Mouse (Mus musculus) hindbrain, embryonic 16.5 days (tissue): Measurements from ENCODE around the gene Amigo3. TPM values are rescaled to one million over a fixed set of nuclear protein-coding genes. Genes with fewer than 3 reads are reported as not detected.

Source experiments
- ATAC-seq: fragments of 200-750 bp; cut with Nextera tagmentation; 2 replicates; pipeline ENCODE4 v1.8.0; 2017; ENCODE audit warnings: moderate TSS enrichment, moderate library complexity
- H3K27ac ChIP-seq: fragments of 300-500 bp; sonication (generic); 2 replicates; pipeline ENCODE4 v1.5.1; 2014; ENCODE audit warnings: low read depth, mild to moderate bottlenecking, control low read depth, low read length, moderate library complexity
- H3K27me3 ChIP-seq: fragments of 300-500 bp; sonication (generic); replicated peaks from 2 replicates; pipeline ENCODE4 v1.6.1; 2014; ENCODE audit warnings: low read length; ENCODE audit not compliant: control insufficient read depth, insufficient read depth
- H3K36me3 ChIP-seq: fragments of 300-500 bp; sonication (generic); 2 replicates; pipeline ENCODE4 v1.6.1; 2014; ENCODE audit warnings: mild to moderate bottlenecking, low read length, moderate library complexity, mixed read lengths; ENCODE audit not compliant: control insufficient read depth, insufficient read depth
- H3K4me1 ChIP-seq: fragments of 300-500 bp; sonication (generic); 2 replicates; pipeline ENCODE4 v1.6.1; 2014; ENCODE audit warnings: low read depth, low read length; ENCODE audit not compliant: control insufficient read depth, insufficient read depth
- H3K4me2 ChIP-seq: fragments of 300-500 bp; sonication (generic); 2 replicates; pipeline ENCODE4 v1.6.1; 2014; ENCODE audit warnings: mild to moderate bottlenecking, low read length, control low read depth, moderate library complexity
- H3K4me3 ChIP-seq: fragments of 300-500 bp; sonication (generic); 2 replicates; pipeline ENCODE4 v1.5.1; 2014; ENCODE audit warnings: mild to moderate bottlenecking, low read length, control low read depth, moderate library complexity
- H3K9ac ChIP-seq: fragments of 300-500 bp; sonication (generic); 2 replicates; pipeline ENCODE4 v1.6.1; 2014; ENCODE audit warnings: low read depth, mild to moderate bottlenecking, control low read depth, low read length, moderate library complexity
- H3K9me3 ChIP-seq: fragments of 300-500 bp; sonication (generic); 2 replicates; pipeline ENCODE4 v1.6.1; 2014; ENCODE audit warnings: mild to moderate bottlenecking, low read length, moderate library complexity; ENCODE audit not compliant: control insufficient read depth
- WGBS: fragments of 180-500 bp; shearing (Covaris S2); extraction: QIAGEN DNeasy Blood & Tissue Kit; methylation state at CpG from one replicate; pipeline ENCODE4 v1.1.7; 2014; 5-methylcytosine and 5-hydroxymethylcytosine counted together
- polyA plus RNA-seq: library from polyadenylated mRNA; unstranded; fragments of >200 nt; fragmentation: Nextera tagmentation; extraction: Ambion mirVana; gene quantifications from 2 replicates; pipeline ENCODE4 v1.2.1, GENCODE M21; 2015

Gene Amigo3
- polyA plus RNA-seq, 1 experiment from 2014 or later: 2.1 TPM

GRCm38 (mm10) chr9:108090611-108091120 lies 37.7 kb downstream of the Amigo3 start:
- ATAC-seq: no peak
- Histone ChIP-seq H3K9me3 (no peaks in the 10 kb centered on the region), H3K9ac (no peak overlapping the region), H3K27me3 (no peaks in the 10 kb centered on the region), H3K36me3 (peaks cover 37% of the 10 kb centered on the region), H3K4me1 (peaks cover 14% of the 10 kb centered on the region), H3K27ac (no peak overlapping the region), H3K4me3 (no peak overlapping the region), H3K4me2 (no peak overlapping the region)
- 97% methylated on average over 7 of the region's 7 CpGs for WGBS

DNA sequence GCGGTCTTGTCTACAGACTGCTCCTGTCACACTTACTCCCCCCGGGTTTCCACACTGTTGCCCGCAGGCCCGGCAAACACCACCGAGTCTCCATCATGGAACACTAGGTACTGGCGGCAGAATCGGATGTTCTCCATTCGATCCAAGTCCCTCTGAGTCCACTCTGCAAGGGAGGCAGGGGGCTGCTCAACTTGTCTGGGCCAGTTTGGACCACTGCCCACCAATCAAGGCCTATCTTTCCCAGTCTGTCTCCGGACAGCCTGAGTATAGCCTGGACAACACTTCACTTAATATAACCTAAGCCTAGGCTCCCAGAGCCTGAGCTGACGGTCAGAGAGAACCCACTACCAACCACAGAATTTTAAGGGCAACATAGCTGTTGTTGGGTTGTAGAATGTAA lies 40.6 kb downstream of the Amigo3 start:
- WGBS: 71% methylated on average over 10 of the region's 10 CpGs
- Histone ChIP-seq H3K4me2 (peak overlapping the region; percentile 82), H3K27ac (peak overlapping the region; percentile 78; the same call in 1 of the 2 replicates), H3K9ac (peak overlapping the region; percentile 82), H3K4me1 (peaks cover 18% of the 10 kb centered on the region), H3K9me3 (no peaks in the 10 kb centered on the region), H3K36me3 (peaks cover 30% of the 10 kb centered on the region), H3K27me3 (no peaks in the 10 kb centered on the region), H3K4me3 (peak overlapping the region; percentile 73)
- ATAC-seq: no peak; the same call in 1 of the 2 replicates

- 1% methylated on average over 52 of the region's 52 CpGs for WGBS
- Histone ChIP-seq H3K4me3 (peak within 1 kb of the TSS; percentile 73), H3K27ac (peak within 1 kb of the TSS; percentile 78), H3K36me3 (peaks cover 28% of the 10 kb centered on the region), H3K4me1 (peaks cover 18% of the 10 kb centered on the region), H3K27me3 (no peaks in the 10 kb centered on the region), H3K9ac (peak within 1 kb of the TSS; percentile 82), H3K4me2 (peak within 1 kb of the TSS; percentile 82), H3K9me3 (no peaks in the 10 kb centered on the region)
- peak; percentile 93 for ATAC-seq
Observed at GRCm38 (mm10) chr9:108094184-108094941, 41.4 kb downstream of the Amigo3 start, which contains the start of gene Apeh. TSS of gene Apeh (minus strand) at chr9:108094606.

GRCm38 (mm10) chr9:108094998-108095411 lies 42.0 kb downstream of the Amigo3 start:
- H3K27me3 ChIP-seq: no peaks in the 10 kb centered on the region
- 0% methylated on average over 16 of the region's 16 CpGs for WGBS
- peaks cover 18% of the 10 kb centered on the region for H3K4me1 ChIP-seq
- H3K27ac ChIP-seq: peak overlapping the region; percentile 78; the same call in 1 of the 2 replicates
- H3K4me3 ChIP-seq: peak overlapping the region; percentile 73
- peak overlapping the region; percentile 82 for H3K4me2 ChIP-seq
- H3K36me3 ChIP-seq: peaks cover 21% of the 10 kb centered on the region
- ATAC-seq: peak; percentile 21
- peak overlapping the region; percentile 82 for H3K9ac ChIP-seq
- H3K9me3 ChIP-seq: no peaks in the 10 kb centered on the region

GRCm38 (mm10) chr9:108095518-108095917 lies 42.6 kb downstream of the Amigo3 start:
- no peak overlapping the region for H3K9ac ChIP-seq
- no peaks in the 10 kb centered on the region for H3K9me3 ChIP-seq
- WGBS: 9% methylated on average over 3 of the region's 3 CpGs
- no peak for ATAC-seq
- H3K4me2 ChIP-seq: peak overlapping the region; percentile 82
- no peaks in the 10 kb centered on the region for H3K27me3 ChIP-seq
- peaks cover 18% of the 10 kb centered on the region for H3K4me1 ChIP-seq
- H3K36me3 ChIP-seq: peaks cover 18% of the 10 kb centered on the region
- H3K4me3 ChIP-seq: peak overlapping the region; percentile 73
- no peak overlapping the region for H3K27ac ChIP-seq

DNA sequence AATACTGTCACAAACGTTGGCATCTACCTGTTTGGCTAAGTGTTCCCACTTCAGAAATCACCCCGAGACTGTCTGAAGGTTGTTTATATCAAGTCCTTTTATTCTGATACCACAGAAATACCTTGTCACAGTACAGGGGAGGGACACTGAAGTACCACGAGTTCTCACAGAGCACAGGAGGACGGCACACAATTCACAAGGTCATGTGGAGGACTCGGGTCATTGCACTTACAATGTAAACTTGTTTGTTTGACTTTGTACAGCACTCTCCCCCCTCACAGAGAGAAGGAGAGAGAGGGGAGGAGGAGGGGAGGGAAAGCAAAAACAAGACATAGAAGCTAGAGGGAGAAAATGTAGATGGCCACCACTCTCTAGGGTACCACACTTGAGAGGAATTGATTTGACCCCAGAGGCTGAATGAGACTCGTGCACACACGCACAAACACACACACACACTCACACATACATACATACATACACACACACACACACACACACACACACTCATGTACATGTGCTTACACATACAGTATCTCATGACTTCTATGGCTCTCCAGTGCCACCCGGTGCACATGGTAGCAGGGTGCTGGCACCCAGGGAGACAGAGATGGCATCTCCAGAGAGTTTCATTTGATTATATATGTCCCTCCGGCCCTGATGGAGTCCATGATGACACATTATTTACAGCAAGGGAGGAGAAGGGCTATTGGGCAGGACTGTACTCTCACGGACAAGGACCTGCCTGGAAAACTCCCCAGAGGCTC lies 43.2 kb downstream of the Amigo3 start:
- Histone ChIP-seq H3K4me3 (no peak overlapping the region), H3K4me2 (no peak overlapping the region), H3K4me1 (peaks cover 18% of the 10 kb centered on the region), H3K36me3 (peaks cover 14% of the 10 kb centered on the region), H3K27me3 (no peaks in the 10 kb centered on the region), H3K9me3 (no peaks in the 10 kb centered on the region), H3K27ac (no peak overlapping the region), H3K9ac (no peak overlapping the region)
- ATAC-seq: no peak
- 63% methylated on average over 10 of the region's 10 CpGs for WGBS

- Histone ChIP-seq H3K27me3 (no peaks in the 10 kb centered on the region), H3K4me3 (no peak overlapping the region), H3K9ac (no peak overlapping the region), H3K4me1 (peaks cover 9% of the 10 kb centered on the region; the same call in 1 of the 2 replicates), H3K4me2 (no peak overlapping the region), H3K9me3 (no peaks in the 10 kb centered on the region), H3K27ac (no peak overlapping the region), H3K36me3 (peaks cover 12% of the 10 kb centered on the region)
- ATAC-seq: no peak
- 79% methylated on average over 8 of the region's 8 CpGs for WGBS
Observed at GRCm38 (mm10) chr9:108099619-108100018, 46.7 kb downstream of the Amigo3 start.

GRCm38 (mm10) chr9:108104766-108105548 lies 52.0 kb downstream of the Amigo3 start:
- Histone ChIP-seq H3K4me1 (peaks cover 6% of the 10 kb centered on the region; the same call in 1 of the 2 replicates), H3K27ac (no peak overlapping the region; the same call in 1 of the 2 replicates), H3K9me3 (no peaks in the 10 kb centered on the region), H3K27me3 (no peaks in the 10 kb centered on the region), H3K9ac (peak overlapping the region; percentile 18; the same call in 1 of the 2 replicates), H3K36me3 (peaks cover 11% of the 10 kb centered on the region), H3K4me2 (no peak overlapping the region), H3K4me3 (no peak overlapping the region)
- 30% methylated on average over 30 of the region's 31 CpGs for WGBS
- ATAC-seq: 0 out of 2 replicates have a peak, but pooled peaks have one; percentile 26
